Mouse (Mus musculus) bone marrow macrophage, adult 2 months (primary cell): ENCODE measurements around the gene Mis18a. TPM values are rescaled to one million over a fixed set of nuclear protein-coding genes. Genes with fewer than 3 reads are reported as not detected.
A peak's percentile ranks its signal among the peaks of the same experiment; 100 is the strongest.

Experiments
- H3K27ac ChIP-seq: 2 replicates; pipeline ENCODE4 v1.5.1; 2012; ENCODE audit warnings: low read depth, low read length; ENCODE audit not compliant: insufficient read depth
- H3K4me1 ChIP-seq: 2 replicates; pipeline ENCODE4 v1.6.1; 2012; ENCODE audit warnings: low read length; ENCODE audit not compliant: control insufficient read depth, insufficient read depth
- H3K4me3 ChIP-seq: 2 replicates; pipeline ENCODE4 v1.5.1; 2012; ENCODE audit warnings: mild to moderate bottlenecking, low read length, moderate library complexity; ENCODE audit not compliant: insufficient read depth
- CTCF ChIP-seq: IDR thresholded peaks from 2 replicates; pipeline ENCODE4 v1.5.1; 2012; ENCODE audit warnings: low read depth, mild to moderate bottlenecking, low read length, moderate library complexity
- POLR2A ChIP-seq: IDR thresholded peaks from 2 replicates; pipeline ENCODE4 v1.6.1; 2012; ENCODE audit warnings: mild to moderate bottlenecking, low read depth, low read length, borderline replicate concordance
- polyA plus RNA-seq: library from polyadenylated mRNA; stranded (reverse); fragments of >200 nt; gene quantifications from 2 replicates; pipeline ENCODE4 v1.2.4, GENCODE M21; 2012; ENCODE audit not compliant: missing spikeins, insufficient read depth, insufficient read length

The Mis18a gene
- polyA plus RNA-seq, 1 experiment = 44.4 TPM

- TF ChIP-seq POLR2A (no peak), CTCF (no peak)
- Histone ChIP-seq H3K27ac (no peak overlapping the region), H3K4me3 (no peak overlapping the region), H3K4me1 (peaks cover 8% of the 10 kb centered on the region)
Observed at GRCm38 (mm10) chr16:90706279-90706678, 20.9 kb downstream of the Mis18a start.

- no peaks in the 10 kb centered on the region for H3K4me1 ChIP-seq
- TF ChIP-seq CTCF (no peak), POLR2A (no peak)
- no peak overlapping the region for H3K27ac ChIP-seq
Observed at GRCm38 (mm10) chr16:90704161-90704825, 22.9 kb downstream of the Mis18a start.

DNA sequence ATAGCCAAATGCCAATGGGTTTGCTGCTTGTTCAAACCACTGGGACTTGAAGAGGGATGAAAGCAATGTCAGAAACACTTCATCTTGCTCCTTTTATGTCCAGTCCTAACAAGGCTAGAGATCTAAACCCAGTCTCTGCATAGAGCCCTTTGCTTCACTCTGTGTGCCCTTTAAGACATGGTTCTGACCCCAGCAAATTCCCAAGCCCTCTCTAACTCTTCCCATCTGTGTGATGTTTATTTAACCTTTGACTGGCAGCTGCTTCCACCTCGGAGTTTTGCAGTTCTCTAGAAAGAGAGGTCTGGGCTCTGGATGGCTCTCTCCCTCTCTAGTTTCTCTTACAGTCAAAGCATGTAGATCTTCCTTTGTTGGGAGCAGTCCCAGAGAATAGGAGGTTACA is 23.6 kb downstream of the Mis18a start:
- TF ChIP-seq POLR2A (no peak), CTCF (no peak)
- no peak overlapping the region for H3K27ac ChIP-seq
- no peak overlapping the region for H3K4me3 ChIP-seq
- H3K4me1 ChIP-seq = no peaks in the 10 kb centered on the region

More at GRCm38 (mm10) chr16:90704161-90704825, 22.9 kb downstream of the Mis18a start:
- H3K4me3 ChIP-seq = no peak overlapping the region

DNA sequence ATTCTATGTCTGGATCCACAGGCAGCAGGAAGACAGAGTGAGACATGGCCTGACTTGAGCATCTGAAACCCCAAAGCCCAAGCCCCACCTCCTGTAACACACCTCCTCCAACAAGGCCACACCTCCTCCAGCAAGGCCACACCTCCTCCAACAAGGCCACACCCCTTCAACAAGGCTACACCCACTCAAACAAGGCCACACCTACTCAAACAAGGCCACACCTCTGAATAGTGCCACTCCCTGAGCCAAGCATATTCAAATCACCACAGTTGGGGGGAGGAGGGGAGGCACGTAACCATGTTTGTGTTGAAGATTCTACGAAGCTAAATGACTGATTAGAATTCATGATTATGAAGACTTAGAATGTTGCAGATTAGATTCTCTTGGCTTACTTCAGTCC is 25.7 kb downstream of the Mis18a start:
- Histone ChIP-seq H3K4me3 (no peak overlapping the region), H3K4me1 (no peaks in the 10 kb centered on the region), H3K27ac (no peak overlapping the region)
- TF ChIP-seq CTCF = no peak
- TF ChIP-seq POLR2A = no peak

GRCm38 (mm10) chr16:90699390-90699789 is 27.8 kb downstream of the Mis18a start:
- TF ChIP-seq POLR2A (no peak), CTCF (no peak)
- Histone ChIP-seq H3K4me3 (no peak overlapping the region), H3K27ac (no peak overlapping the region), H3K4me1 (no peaks in the 10 kb centered on the region)

- Histone ChIP-seq H3K27ac (no peak overlapping the region), H3K4me1 (no peaks in the 10 kb centered on the region), H3K4me3 (no peak overlapping the region)
- TF ChIP-seq CTCF (no peak), POLR2A (no peak)
Observed at GRCm38 (mm10) chr16:90696306-90696705, 30.9 kb downstream of the Mis18a start.

- H3K4me3 ChIP-seq = no peak overlapping the region
Observed at GRCm38 (mm10) chr16:90695121-90695520, 32.1 kb downstream of the Mis18a start.

GRCm38 (mm10) chr16:90694719-90695118 is 32.5 kb downstream of the Mis18a start:
- TF ChIP-seq POLR2A (no peak), CTCF (0 out of 2 replicates have a peak, but pooled peaks have one; percentile 28)
- Histone ChIP-seq H3K4me3 (no peak overlapping the region), H3K27ac (no peak overlapping the region), H3K4me1 (no peaks in the 10 kb centered on the region)

More at GRCm38 (mm10) chr16:90695121-90695520, 32.1 kb downstream of the Mis18a start:
- no peaks in the 10 kb centered on the region for H3K4me1 ChIP-seq
- H3K27ac ChIP-seq = no peak overlapping the region
- TF ChIP-seq CTCF = no peak
- no peak for TF ChIP-seq POLR2A

DNA sequence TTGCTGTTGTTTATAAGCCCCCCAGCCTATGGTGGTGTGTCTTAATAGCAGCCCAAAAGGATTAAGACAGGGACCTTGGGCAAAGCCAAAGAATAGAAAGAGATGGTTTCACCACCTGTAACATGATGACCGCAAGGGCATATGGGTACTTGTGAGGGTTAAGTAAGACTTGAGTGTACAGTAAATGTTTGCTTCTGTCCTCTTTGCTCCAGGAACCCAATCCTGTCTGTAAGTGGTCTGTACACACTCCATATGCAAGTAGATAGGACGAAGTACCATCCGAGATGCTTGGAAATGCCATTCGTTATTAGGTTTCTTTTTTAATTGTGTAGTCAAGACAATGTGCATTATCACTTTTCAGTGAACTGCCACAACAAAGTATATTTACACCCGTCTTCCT is 33.6 kb downstream of the Mis18a start:
- no peak overlapping the region for H3K27ac ChIP-seq
- H3K4me3 ChIP-seq = no peak overlapping the region
- no peaks in the 10 kb centered on the region for H3K4me1 ChIP-seq
- TF ChIP-seq POLR2A (no peak), CTCF (no peak)

GRCm38 (mm10) chr16:90692704-90693385 is 34.4 kb downstream of the Mis18a start:
- TF ChIP-seq CTCF (no peak), POLR2A (no peak)
- no peak overlapping the region for H3K27ac ChIP-seq
- H3K4me1 ChIP-seq = no peaks in the 10 kb centered on the region

More at GRCm38 (mm10) chr16:90692704-90693385, 34.4 kb downstream of the Mis18a start:
- no peak overlapping the region for H3K4me3 ChIP-seq
